Mouse (Mus musculus) Patski (cell line): ENCODE measurements at regions not wholly inside any gene's neighbourhood (a gene's known extent, or its start where the extent isn't known, plus 50 kb on each side); places are given as distances from the start of the nearest gene placed in this dataset.
A peak's percentile ranks its signal among the peaks of the same experiment; 100 is the strongest.

Experiments
- ATAC-seq: fragments of 100-300 bp; one replicate; pipeline ENCODE4 v1.8.0; 2021
- CTCF ChIA-PET: fragments of 350-600 bp; sonication (Branson Sonifier 250); formaldehyde crosslinking; loops from one replicate; lab custom pipeline; 2022; ENCODE audit warnings: inconsistent platforms; lab: Charles Lee
- POLR2A ChIA-PET: fragments of 350-600 bp; sonication (Branson Sonifier 250); formaldehyde crosslinking; loops from one replicate; lab custom pipeline; 2022; ENCODE audit warnings: antibody characterized with exemption, inconsistent platforms; lab: Charles Lee
- DNase-seq: peaks from one replicate; pipeline ENCODE4 v3.0.0-alpha.2; 2011; ENCODE audit warnings: low read depth, low spot score
- H3K27me3 ChIP-seq: fragments of 371-371 bp; one replicate; pipeline ENCODE4 v1.5.1; 2021
- CTCF ChIP-seq: fragments of 100-300 bp; IDR thresholded peaks from one replicate; pipeline ENCODE4 v1.5.1; 2021
- in situ Hi-C: fragments of 300-500 bp; cut with MboI; formaldehyde crosslinking; loops from 3 replicates; pipeline ENCODE4 v1.11.1; 2018; ENCODE audit warnings: low pct_unique_long_range_greater_than_20kb, mixed read lengths

GRCm38 (mm10) chr8:8486866-8487265, 174.2 kb downstream of the Efnb2 start:
- in situ Hi-C loops = no loop called here
- ChIA-PET CTCF (no interaction called here), POLR2A (no interaction called here)
- ATAC-seq (no peak), DNase-seq (no peak)
- no peak for TF ChIP-seq CTCF
- H3K27me3 ChIP-seq = no peaks in the 10 kb centered on the region

- in situ Hi-C loops = no loop called here
Measured at GRCm38 (mm10) chr8:8485252-8485651, 175.8 kb downstream of the Efnb2 start.

GRCm38 (mm10) chr8:8484546-8484945, 176.5 kb downstream of the Efnb2 start:
- TF ChIP-seq CTCF = no peak
- CTCF ChIA-PET = no interaction called here
- no peak for ATAC-seq

More at GRCm38 (mm10) chr8:8485252-8485651, 175.8 kb downstream of the Efnb2 start:
- no peaks in the 10 kb centered on the region for H3K27me3 ChIP-seq
- DNase-seq (no peak), ATAC-seq (no peak)
- ChIA-PET CTCF (no interaction called here), POLR2A (no interaction called here)
- no peak for TF ChIP-seq CTCF

DNA sequence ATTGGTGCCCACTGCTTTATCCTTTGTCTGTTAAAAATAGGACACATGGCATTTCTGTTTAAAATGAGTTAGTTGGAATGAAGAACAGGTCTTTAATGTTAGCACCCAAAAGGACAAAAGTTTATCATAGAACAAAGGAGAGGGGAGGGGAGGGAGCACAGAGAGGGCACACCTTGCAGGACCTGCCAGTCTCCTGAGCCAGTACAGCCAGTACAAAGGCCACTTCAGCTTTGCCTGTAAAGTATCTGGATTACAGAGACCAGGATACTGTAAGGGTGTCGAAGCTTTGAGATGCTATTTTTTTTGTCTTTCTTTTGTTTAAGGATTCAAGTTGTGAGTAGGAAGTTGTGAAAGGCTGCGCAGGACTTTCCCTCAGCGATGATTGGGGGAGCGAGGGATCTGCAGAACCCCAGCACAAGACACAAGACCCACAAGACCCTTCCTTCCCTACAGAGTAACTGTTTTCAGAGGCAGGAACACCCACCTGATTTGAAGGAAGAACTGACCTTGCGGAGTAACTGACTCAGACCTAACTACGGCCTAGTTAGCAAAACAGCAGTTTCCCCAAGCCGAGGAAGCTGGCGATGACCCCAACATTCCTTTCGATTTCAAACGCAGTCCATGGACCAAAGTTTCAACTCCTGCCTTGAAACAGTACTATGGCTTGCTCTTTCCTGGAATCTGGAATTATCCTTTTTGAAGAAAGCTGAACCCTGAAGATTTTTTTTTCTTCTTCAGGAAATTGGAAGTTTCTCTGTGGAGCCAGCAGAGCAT, 178.1 kb downstream of the Efnb2 start:
- no peak for DNase-seq
- in situ Hi-C loops = no loop called here
- CTCF ChIA-PET = no interaction called here
- POLR2A ChIA-PET = no interaction called here
- H3K27me3 ChIP-seq = no peaks in the 10 kb centered on the region
- ATAC-seq = no peak
- no peak for TF ChIP-seq CTCF

More at GRCm38 (mm10) chr8:8484546-8484945, 176.5 kb downstream of the Efnb2 start:
- POLR2A ChIA-PET = no interaction called here
- DNase-seq = no peak
- in situ Hi-C loops = no loop called here
- no peaks in the 10 kb centered on the region for H3K27me3 ChIP-seq

DNA sequence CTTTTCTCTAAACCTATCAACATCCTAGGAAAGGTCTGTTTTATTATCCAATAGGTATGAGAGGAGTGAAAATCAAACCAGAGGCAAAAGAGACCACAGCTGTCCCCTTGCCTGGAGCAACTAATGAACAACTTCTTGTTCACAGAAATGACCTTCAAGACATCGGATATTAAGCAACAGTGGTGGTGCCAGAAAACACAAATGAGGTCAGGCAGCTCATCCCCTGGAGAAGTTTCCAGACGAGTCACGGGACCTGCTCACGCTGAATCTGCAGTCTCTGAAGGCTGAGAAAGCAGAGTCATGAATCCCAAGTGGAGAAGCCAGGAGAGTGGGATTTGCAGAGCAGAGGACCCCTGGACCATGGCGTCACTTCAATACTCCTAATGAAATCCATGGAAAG, 183.6 kb downstream of the Efnb2 start:
- TF ChIP-seq CTCF = no peak
- no peaks in the 10 kb centered on the region for H3K27me3 ChIP-seq
- POLR2A ChIA-PET = interaction anchor here (0.6 to 0.7 kb wide), 2 partner anchors 974 to 1000 kb away, joined by 3 to 9 read pairs; no protein-coding TSS in a partner anchor
- ATAC-seq (peak; percentile 62), DNase-seq (peak; percentile 33)
- CTCF ChIA-PET = no interaction called here
- in situ Hi-C loops = no loop called here

GRCm38 (mm10) chr8:8468552-8468951, 192.5 kb downstream of the Efnb2 start:
- ChIA-PET CTCF (no interaction called here), POLR2A (no interaction called here)
- no peak for TF ChIP-seq CTCF
- DNase-seq (no peak), ATAC-seq (no peak)
- H3K27me3 ChIP-seq = no peaks in the 10 kb centered on the region
- in situ Hi-C loops = no loop called here

GRCm38 (mm10) chr8:8466526-8467244, 194.4 kb downstream of the Efnb2 start:
- TF ChIP-seq CTCF = no peak
- ChIA-PET CTCF (no interaction called here), POLR2A (interaction anchor here (0.6 kb wide), 1 partner anchor 416 kb away, joined by 3 read pairs; no protein-coding TSS in a partner anchor)
- in situ Hi-C loops = no loop called here
- H3K27me3 ChIP-seq = no peaks in the 10 kb centered on the region
- ATAC-seq = no peak
- DNase-seq = no peak

GRCm38 (mm10) chr8:8462455-8462854, 198.6 kb downstream of the Efnb2 start:
- DNase-seq = no peak
- in situ Hi-C loops = no loop called here
- CTCF ChIA-PET = interaction anchor here (2.9 kb wide), 1 partner anchor 8 kb away, joined by 12 read pairs; no protein-coding TSS in a partner anchor
- POLR2A ChIA-PET = interaction anchor here (0.6 kb wide), 1 partner anchor 23 kb away, joined by 4 read pairs; no protein-coding TSS in a partner anchor
- H3K27me3 ChIP-seq = no peaks in the 10 kb centered on the region
- no peak for TF ChIP-seq CTCF
- ATAC-seq = no peak

DNA sequence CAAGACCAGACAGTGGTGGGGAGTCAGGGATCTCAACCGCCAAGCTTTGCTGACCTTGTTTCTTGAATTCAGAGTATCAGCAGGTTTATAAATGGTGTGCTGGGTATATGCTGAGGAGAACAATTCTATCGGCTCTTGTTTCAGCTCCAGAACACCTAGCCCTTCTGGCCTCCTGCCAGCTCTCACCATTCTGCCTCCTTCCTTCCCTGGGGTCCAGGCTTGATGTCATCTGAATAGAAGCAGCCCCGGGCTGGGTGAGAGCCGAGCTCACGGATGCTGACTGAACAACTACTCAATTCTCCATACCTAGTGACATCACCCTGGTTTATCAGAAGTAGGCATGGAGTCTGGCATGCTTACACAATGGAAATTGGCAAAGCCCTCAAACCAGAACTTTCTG, 203.5 kb downstream of the Efnb2 start:
- no peak for TF ChIP-seq CTCF
- ATAC-seq (no peak), DNase-seq (no peak)
- in situ Hi-C loops = loop anchor here (10.0 kb wide), 1 partner anchor 183 kb away; no protein-coding TSS in a partner anchor
- H3K27me3 ChIP-seq = no peaks in the 10 kb centered on the region
- POLR2A ChIA-PET = no interaction called here
- CTCF ChIA-PET = no interaction called here

DNA sequence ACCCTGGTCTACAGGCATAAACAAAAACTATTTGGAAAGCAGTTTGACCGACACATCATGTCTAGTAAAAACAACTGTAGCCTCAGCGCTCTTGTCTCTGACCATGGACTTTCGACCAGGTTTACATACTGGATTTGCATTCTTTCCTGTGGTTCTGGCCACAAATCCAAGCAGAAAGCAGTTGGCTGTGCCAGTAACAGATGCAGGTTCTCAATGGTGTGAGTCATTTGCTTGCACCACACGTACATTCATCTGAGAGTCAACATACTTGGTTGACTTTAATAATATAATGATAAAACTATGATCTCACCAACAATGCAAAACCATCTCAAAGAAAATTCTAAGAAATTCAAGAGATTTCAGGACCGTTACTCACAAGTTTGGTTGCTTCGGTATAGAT, 207.1 kb downstream of the Efnb2 start:
- ATAC-seq = peak; percentile 72

More for the DNA sequence above, 207.1 kb downstream of the Efnb2 start:
- no peak for TF ChIP-seq CTCF
- ChIA-PET POLR2A (interaction anchor here (0.7 kb wide), 1 partner anchor 178 kb away, joined by 8 read pairs; no protein-coding TSS in a partner anchor), CTCF (interaction anchor here (0.7 to 3.6 kb wide), 4 partner anchors 10 to 53 kb away, joined by 3 to 12 read pairs (median 4); no protein-coding TSS in a partner anchor)
- in situ Hi-C loops = loop anchor here (10.0 kb wide), 1 partner anchor 179 kb away; no protein-coding TSS in a partner anchor
- peak; percentile 68 for DNase-seq
- no peaks in the 10 kb centered on the region for H3K27me3 ChIP-seq
